Mouse (Mus musculus) cerebellum, postnatal 10 days (tissue): ENCODE measurements at regions not wholly inside any gene's neighbourhood (a gene's known extent, or its start where the extent isn't known, plus 50 kb on each side); places are given as distances from the start of the nearest gene placed in this dataset.

Source experiments
- DNase-seq, 2 experiments: peaks; one replicate each; pipeline ENCODE4 v3.0.0; 2021; ENCODE audit warnings: mixed read lengths in 2 of 2

DNA sequence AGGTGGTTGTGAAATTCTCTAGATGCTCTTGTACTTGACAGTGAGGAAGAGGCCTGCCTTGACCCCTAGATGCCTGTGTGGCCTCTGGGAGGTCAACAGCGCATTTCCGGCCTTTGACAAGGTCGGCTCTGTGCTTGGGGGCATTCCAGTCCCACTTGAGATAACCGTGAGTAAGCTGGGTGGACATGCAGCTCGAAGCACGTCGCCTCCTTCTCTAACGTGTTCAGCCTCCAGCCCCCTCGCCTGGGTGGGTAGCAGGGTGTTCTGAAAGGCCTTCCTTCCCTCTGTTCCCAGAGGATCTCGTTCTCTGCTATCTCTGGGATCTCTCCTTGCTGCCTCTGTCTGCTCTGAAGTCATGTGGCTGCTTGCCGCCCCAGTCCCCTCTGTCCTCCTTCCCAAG, 70.2 kb upstream of the Slc38a2 start:
- DNase-seq = no peak

GRCm38 (mm10) chr15:96768301-96768993, 68.9 kb upstream of the Slc38a2 start:
- DNase-seq = peak; percentile 20 to 55

- DNase-seq = no peak
These were observed 67.7 kb upstream of the Slc38a2 start for GRCm38 (mm10) chr15:96767188-96767587.

GRCm38 (mm10) chr15:96766238-96766637, 66.7 kb upstream of the Slc38a2 start:
- no peak for DNase-seq

- no peak for DNase-seq
These were observed 64.1 kb upstream of the Slc38a2 start for GRCm38 (mm10) chr15:96763611-96764010.

GRCm38 (mm10) chr15:96759078-96759995, 59.8 kb upstream of the Slc38a2 start:
- DNase-seq = no peak

GRCm38 (mm10) chr15:96757446-96758198, 58.1 kb upstream of the Slc38a2 start:
- DNase-seq = no peak

GRCm38 (mm10) chr15:96756456-96756855, 56.9 kb upstream of the Slc38a2 start:
- DNase-seq = peak; percentile 9 to 15

- DNase-seq = no peak
These were observed 56.4 kb upstream of the Slc38a2 start for GRCm38 (mm10) chr15:96755951-96756350.

DNA sequence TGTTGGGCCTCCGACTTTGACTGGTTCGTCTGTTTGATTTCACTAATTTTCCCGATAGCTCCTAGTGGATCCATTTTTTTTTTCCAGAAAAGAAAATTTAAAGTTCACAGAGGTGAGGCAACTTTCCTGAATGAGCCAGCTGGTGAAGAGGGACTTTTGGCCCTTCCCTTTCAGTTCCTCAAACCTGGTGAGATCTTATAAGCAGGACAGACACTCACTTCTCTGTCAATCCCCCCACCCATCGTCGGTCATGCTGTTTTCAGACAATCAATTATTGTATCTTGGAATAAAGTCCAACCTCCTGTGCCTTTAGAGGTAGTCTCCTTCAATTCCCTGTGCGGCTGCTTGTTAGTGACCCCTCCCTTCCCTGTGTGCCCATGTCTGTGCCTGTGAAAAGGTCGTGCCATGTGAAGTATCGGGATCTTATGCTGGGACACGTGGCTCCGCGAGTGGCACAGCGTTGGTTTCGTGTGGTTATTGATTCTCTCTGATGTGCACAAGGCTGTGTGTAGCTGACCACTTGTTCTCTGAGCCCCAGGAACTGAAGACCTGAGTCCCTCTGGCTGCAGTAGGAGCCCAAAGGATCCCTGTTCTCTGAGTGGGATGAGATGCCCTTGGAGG, 55.9 kb upstream of the Slc38a2 start:
- DNase-seq = no peak

DNA sequence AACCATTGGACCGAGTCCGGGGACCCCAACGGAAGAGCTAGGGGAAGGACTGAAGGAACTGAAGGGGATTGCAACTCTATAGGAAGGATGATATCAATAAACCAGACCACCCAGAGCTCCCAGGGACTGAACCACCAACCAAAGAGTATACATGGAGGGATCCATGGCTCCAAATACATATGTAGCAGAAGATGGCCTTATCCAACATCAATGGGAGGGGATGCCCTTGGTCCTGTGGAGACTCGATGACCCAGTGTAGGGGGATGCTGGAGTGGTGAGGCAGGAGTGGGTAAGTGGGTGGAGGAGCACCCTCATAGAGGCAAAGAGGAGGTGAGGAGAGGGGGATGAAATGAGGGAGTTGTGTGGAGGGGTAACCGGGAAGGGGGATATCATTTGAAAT, 54.5 kb upstream of the Slc38a2 start:
- DNase-seq = no peak

- DNase-seq = no peak
These were observed 53.2 kb upstream of the Slc38a2 start for GRCm38 (mm10) chr15:96752719-96753118.

DNA sequence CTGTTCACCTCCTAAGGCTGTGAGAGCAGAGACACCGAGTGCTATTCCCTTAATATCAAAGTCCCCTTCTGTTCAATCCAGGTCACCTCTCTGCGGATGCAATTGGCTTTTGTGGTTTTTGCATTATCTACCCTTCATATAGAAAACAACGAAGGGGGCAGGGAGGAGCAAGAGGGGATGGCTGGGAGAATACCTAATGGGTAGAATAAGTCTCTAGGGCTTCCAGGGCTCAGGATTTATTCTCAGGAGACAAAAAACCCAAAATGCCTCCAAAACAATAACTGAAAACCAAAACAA, 52.5 kb upstream of the Slc38a2 start:
- DNase-seq = no peak

- no peak for DNase-seq
These were observed 51.9 kb upstream of the Slc38a2 start for GRCm38 (mm10) chr15:96751243-96752061.

GRCm38 (mm10) chr15:96749534-96750256, 50.2 kb upstream of the Slc38a2 start:
- DNase-seq = no peak
